Mouse (Mus musculus) heart, embryonic 10.5 days (tissue): ENCODE measurements at regions not wholly inside any gene's neighbourhood (a gene's known extent, or its start where the extent isn't known, plus 50 kb on each side); places are given as distances from the start of the nearest gene placed in this dataset.

ENCODE experiments used
- DNase-seq: peaks from one replicate; pipeline ENCODE4 v3.0.0-alpha.2; 2017; ENCODE audit warnings: low spot score
- H3K27ac ChIP-seq: fragments of 300-500 bp; sonication (generic); 2 replicates; pipeline ENCODE4 v1.5.1; 2016; ENCODE audit warnings: mild to moderate bottlenecking
- H3K27me3 ChIP-seq: fragments of 300-500 bp; sonication (generic); 2 replicates; pipeline ENCODE4 v1.6.1; 2016; ENCODE audit warnings: mild to moderate bottlenecking; ENCODE audit not compliant: poor library complexity, insufficient read depth, severe bottlenecking
- H3K36me3 ChIP-seq: fragments of 300-500 bp; sonication (generic); 2 replicates; pipeline ENCODE4 v1.6.1; 2016; ENCODE audit warnings: mild to moderate bottlenecking, moderate library complexity
- H3K4me1 ChIP-seq: fragments of 300-500 bp; sonication (generic); 2 replicates; pipeline ENCODE4 v1.6.1; 2016; ENCODE audit warnings: mild to moderate bottlenecking
- H3K4me3 ChIP-seq: fragments of 300-500 bp; sonication (generic); 2 replicates; pipeline ENCODE4 v1.5.1; 2016; ENCODE audit warnings: mild to moderate bottlenecking, moderate library complexity
- H3K9me3 ChIP-seq: fragments of 300-500 bp; sonication (generic); 2 replicates; pipeline ENCODE4 v1.6.1; 2016; ENCODE audit warnings: mild to moderate bottlenecking, moderate library complexity
- WGBS: fragments of 180-500 bp; shearing (Covaris S2); methylation state at CpG from one replicate; pipeline ENCODE4 v1.1.7; 2016; 5-methylcytosine and 5-hydroxymethylcytosine counted together

- H3K4me1 ChIP-seq: peaks cover 21% of the 10 kb centered on the region
- no peak overlapping the region for H3K27ac ChIP-seq
- H3K4me3 ChIP-seq: no peak overlapping the region
- H3K9me3 ChIP-seq: no peaks in the 10 kb centered on the region
- no peaks in the 10 kb centered on the region for H3K36me3 ChIP-seq
- H3K27me3 ChIP-seq: no peaks in the 10 kb centered on the region
- DNase-seq: no peak
- 80% methylated on average over 5 of the region's 5 CpGs for WGBS
These were observed 151.2 kb upstream of the Pik3r1 start for GRCm38 (mm10) chr13:101919266-101919665.

DNA sequence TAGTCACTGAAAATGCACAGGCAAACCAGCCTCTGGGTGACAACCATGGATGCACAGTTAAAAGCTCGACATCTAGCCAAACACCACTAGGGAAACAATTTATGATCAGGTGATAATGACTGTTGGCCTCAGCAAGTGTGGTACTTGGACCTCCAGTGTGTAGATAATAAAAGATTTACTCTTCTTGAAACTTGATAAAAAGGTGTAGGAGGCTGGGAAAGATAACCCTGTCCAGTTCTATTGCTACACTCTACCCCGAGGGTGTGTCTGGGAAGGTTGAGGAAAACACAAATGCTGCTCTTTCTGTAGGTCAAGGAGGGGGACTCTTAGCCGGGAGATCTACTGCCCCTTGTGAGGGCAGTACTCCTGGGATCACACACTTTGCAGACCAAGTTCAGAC lies 152.4 kb upstream of the Pik3r1 start:
- no peaks in the 10 kb centered on the region for H3K9me3 ChIP-seq
- no peaks in the 10 kb centered on the region for H3K27me3 ChIP-seq
- H3K4me1 ChIP-seq: peaks cover 11% of the 10 kb centered on the region
- no peak for DNase-seq
- H3K4me3 ChIP-seq: no peak overlapping the region
- WGBS: 76% methylated on average over 3 of the region's 3 CpGs
- H3K36me3 ChIP-seq: no peaks in the 10 kb centered on the region
- H3K27ac ChIP-seq: no peak overlapping the region

DNA sequence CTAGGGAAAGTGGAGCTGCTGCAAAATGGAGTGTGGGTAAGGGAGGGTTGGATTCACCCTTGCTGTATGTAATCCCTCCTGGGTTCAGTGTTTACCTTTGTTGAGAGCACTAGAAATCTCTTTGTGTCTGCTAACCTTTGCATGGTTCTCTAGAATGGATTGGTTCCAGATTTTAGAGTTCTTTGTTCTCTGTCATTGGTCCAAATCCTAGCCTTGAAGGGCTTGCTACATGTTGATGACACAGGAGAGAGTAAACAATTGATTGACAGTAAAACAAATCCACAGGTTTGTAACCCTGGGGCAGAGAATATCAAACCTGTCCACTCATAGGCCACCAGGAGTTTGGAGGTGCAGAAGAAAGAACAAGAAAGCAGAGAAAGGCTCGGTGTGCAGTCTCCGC lies 156.6 kb upstream of the Pik3r1 start:
- Histone ChIP-seq H3K27me3 (no peaks in the 10 kb centered on the region), H3K27ac (no peak overlapping the region), H3K4me1 (no peaks in the 10 kb centered on the region), H3K36me3 (no peaks in the 10 kb centered on the region), H3K9me3 (no peaks in the 10 kb centered on the region), H3K4me3 (no peak overlapping the region)
- DNase-seq: no peak
- WGBS: 88% methylated on average over 2 of the region's 2 CpGs

DNA sequence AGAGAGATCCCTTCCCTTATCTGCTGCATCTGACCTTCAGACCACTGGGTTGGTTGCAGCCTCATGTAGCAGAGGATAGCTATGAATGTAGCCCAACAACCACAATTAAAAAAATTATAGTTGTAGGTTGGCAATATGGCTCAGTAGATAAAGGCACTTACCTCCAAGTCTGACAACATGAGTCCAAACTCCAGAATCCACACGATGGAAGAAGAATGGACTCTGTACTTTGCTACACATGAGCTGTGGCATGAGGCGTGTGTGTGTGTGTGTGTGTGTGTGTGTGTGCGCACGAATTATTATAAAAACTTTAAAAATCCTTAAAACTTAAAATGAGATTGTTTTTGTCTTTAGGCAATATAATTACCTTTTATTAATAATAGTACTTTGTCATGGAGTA lies 163.2 kb upstream of the Pik3r1 start:
- H3K27ac ChIP-seq: no peak overlapping the region
- DNase-seq: no peak
- WGBS: 89% methylated on average over 4 of the region's 4 CpGs
- H3K4me3 ChIP-seq: no peak overlapping the region
- H3K27me3 ChIP-seq: no peaks in the 10 kb centered on the region
- no peaks in the 10 kb centered on the region for H3K36me3 ChIP-seq
- H3K9me3 ChIP-seq: no peaks in the 10 kb centered on the region
- peaks cover 13% of the 10 kb centered on the region; the same call in 1 of the 2 replicates for H3K4me1 ChIP-seq

- Histone ChIP-seq H3K27me3 (no peaks in the 10 kb centered on the region), H3K27ac (no peak overlapping the region), H3K4me1 (peaks cover 13% of the 10 kb centered on the region; the same call in 1 of the 2 replicates), H3K36me3 (no peaks in the 10 kb centered on the region), H3K4me3 (no peak overlapping the region), H3K9me3 (no peaks in the 10 kb centered on the region)
- WGBS: 44% methylated on average over 1 of the region's 1 CpGs
- DNase-seq: no peak
These were observed 163.9 kb upstream of the Pik3r1 start for GRCm38 (mm10) chr13:101931882-101932281.

DNA sequence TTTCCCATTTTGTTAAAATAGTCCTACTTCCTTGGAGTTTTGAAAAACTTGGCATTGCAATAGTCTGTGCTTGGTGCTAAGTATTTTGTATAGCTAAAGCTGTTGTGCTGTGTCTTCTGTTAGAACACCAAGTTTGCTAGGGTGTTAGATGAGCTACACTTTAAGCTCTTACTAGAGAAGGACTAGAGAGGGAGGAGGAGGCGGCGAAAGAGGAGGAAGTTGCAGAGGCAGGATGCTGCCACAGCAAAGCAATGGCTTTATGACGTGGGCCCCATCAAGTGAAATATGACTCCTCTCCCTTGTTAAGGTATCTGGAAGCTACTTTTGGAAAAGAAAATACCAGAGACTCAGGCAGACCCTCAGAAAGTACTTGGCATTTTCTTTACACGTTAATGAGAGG lies 167.8 kb upstream of the Pik3r1 start:
- peaks cover 27% of the 10 kb centered on the region; the same call in 1 of the 2 replicates for H3K4me1 ChIP-seq
- H3K9me3 ChIP-seq: no peaks in the 10 kb centered on the region; the same call in 1 of the 2 replicates
- no peaks in the 10 kb centered on the region for H3K36me3 ChIP-seq
- H3K4me3 ChIP-seq: no peak overlapping the region
- WGBS: 28% methylated on average over 4 of the region's 4 CpGs
- no peak overlapping the region for H3K27ac ChIP-seq
- DNase-seq: no peak
- no peaks in the 10 kb centered on the region for H3K27me3 ChIP-seq

GRCm38 (mm10) chr13:101954521-101954920 lies 186.5 kb upstream of the Pik3r1 start:
- Histone ChIP-seq H3K27me3 (no peaks in the 10 kb centered on the region), H3K36me3 (no peaks in the 10 kb centered on the region), H3K4me1 (no peaks in the 10 kb centered on the region), H3K27ac (no peak overlapping the region), H3K9me3 (no peaks in the 10 kb centered on the region), H3K4me3 (no peak overlapping the region)
- 74% methylated on average over 3 of the region's 3 CpGs for WGBS
- DNase-seq: no peak

DNA sequence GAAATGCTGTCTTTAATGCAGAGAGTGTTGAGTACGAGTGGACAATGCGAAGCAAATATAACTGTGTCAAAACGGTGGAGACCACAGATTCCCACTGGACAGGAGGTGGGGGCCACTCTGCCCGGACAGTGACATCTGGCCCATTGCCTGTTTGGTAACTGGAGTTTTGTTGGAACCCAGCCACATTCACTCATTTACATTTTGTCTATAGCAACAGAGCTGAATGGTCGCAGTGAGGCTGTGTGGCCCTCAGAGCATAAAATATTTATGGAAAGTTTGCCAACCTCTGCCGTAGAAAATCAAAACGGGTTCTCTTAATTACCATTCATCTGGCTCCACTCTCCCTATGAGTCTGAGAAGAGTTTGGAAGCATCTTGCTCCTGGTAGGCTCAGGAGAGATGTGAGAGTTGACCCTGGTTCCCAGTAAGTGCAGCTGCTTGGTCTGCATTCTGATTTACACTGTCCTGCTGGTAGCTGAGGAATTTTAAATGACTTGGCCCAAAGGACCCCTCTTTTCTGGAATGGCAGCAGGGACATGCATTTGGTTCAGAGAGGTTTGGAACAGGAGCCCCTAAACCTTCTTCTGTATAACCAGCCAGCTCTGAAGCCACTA lies 187.9 kb upstream of the Pik3r1 start:
- WGBS: 87% methylated on average over 7 of the region's 7 CpGs
- Histone ChIP-seq H3K27ac (no peak overlapping the region), H3K4me3 (no peak overlapping the region), H3K27me3 (no peaks in the 10 kb centered on the region), H3K4me1 (no peaks in the 10 kb centered on the region), H3K9me3 (no peaks in the 10 kb centered on the region), H3K36me3 (no peaks in the 10 kb centered on the region)
- no peak for DNase-seq

- H3K27me3 ChIP-seq: no peaks in the 10 kb centered on the region
- H3K9me3 ChIP-seq: no peaks in the 10 kb centered on the region
- DNase-seq: no peak
- H3K4me3 ChIP-seq: no peak overlapping the region
- H3K27ac ChIP-seq: no peak overlapping the region
- WGBS: 74% methylated on average over 4 of the region's 4 CpGs
- H3K4me1 ChIP-seq: no peaks in the 10 kb centered on the region
- no peaks in the 10 kb centered on the region for H3K36me3 ChIP-seq
These were observed 189.8 kb upstream of the Pik3r1 start for GRCm38 (mm10) chr13:101957782-101958181.

DNA sequence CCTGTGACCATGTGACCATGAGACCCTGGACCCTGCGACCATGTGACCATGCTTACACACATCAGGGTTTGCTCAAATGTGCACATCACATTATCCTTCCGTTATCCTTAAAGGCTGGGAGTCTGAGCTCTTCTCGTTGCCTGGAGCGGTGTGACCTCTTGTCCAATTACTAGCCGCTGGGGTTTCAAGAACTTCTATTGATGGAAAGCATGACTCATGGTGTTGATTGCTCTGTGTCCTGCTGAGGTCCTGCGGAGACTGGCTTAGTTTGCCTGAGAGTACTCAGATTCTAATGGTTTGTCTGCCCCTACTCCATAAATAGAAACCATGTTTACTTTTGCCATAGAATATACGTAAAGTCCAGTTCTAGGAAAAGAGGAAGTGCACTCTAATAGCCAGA lies 197.5 kb upstream of the Pik3r1 start:
- 58% methylated on average over 7 of the region's 7 CpGs for WGBS
- no peak for DNase-seq
- H3K27ac ChIP-seq: no peak overlapping the region
- no peaks in the 10 kb centered on the region for H3K36me3 ChIP-seq
- H3K9me3 ChIP-seq: no peaks in the 10 kb centered on the region
- no peak overlapping the region for H3K4me3 ChIP-seq
- no peaks in the 10 kb centered on the region for H3K4me1 ChIP-seq
- H3K27me3 ChIP-seq: no peaks in the 10 kb centered on the region

GRCm38 (mm10) chr13:101966799-101967397 lies 198.9 kb upstream of the Pik3r1 start:
- 90% methylated on average over 8 of the region's 8 CpGs for WGBS
- no peak for DNase-seq
- H3K9me3 ChIP-seq: no peaks in the 10 kb centered on the region
- no peaks in the 10 kb centered on the region for H3K4me1 ChIP-seq
- H3K27ac ChIP-seq: no peak overlapping the region
- no peaks in the 10 kb centered on the region for H3K27me3 ChIP-seq
- no peaks in the 10 kb centered on the region for H3K36me3 ChIP-seq
- H3K4me3 ChIP-seq: no peak overlapping the region

- Histone ChIP-seq H3K4me3 (no peak overlapping the region), H3K4me1 (no peaks in the 10 kb centered on the region), H3K27ac (no peak overlapping the region), H3K9me3 (no peaks in the 10 kb centered on the region), H3K36me3 (no peaks in the 10 kb centered on the region), H3K27me3 (no peaks in the 10 kb centered on the region)
- 87% methylated on average over 4 of the region's 4 CpGs for WGBS
- no peak for DNase-seq
These were observed 199.4 kb upstream of the Pik3r1 start for GRCm38 (mm10) chr13:101967466-101967865.

- no peak overlapping the region for H3K27ac ChIP-seq
- no peaks in the 10 kb centered on the region for H3K9me3 ChIP-seq
- H3K4me3 ChIP-seq: no peak overlapping the region
- H3K36me3 ChIP-seq: no peaks in the 10 kb centered on the region
- no peaks in the 10 kb centered on the region for H3K27me3 ChIP-seq
- WGBS: 93% methylated on average over 4 of the region's 4 CpGs
- H3K4me1 ChIP-seq: peaks cover 8% of the 10 kb centered on the region
- no peak for DNase-seq
These were observed 208.7 kb upstream of the Pik3r1 start for GRCm38 (mm10) chr13:101976766-101977165.
